Mouse (Mus musculus) retina, adult 2 months (tissue): ENCODE results near the gene Zar1l.
"Not testable (repeated sequence)": the region's sequence is repeated elsewhere in the genome, so short reads cannot be mapped to it uniquely, and the experiment has no call there.

ENCODE experiments used
- DNase-seq: peaks from one replicate; pipeline ENCODE4 v3.0.0-alpha.2; 2012; ENCODE audit warnings: low read depth, low spot score

Gene Zar1l

DNA sequence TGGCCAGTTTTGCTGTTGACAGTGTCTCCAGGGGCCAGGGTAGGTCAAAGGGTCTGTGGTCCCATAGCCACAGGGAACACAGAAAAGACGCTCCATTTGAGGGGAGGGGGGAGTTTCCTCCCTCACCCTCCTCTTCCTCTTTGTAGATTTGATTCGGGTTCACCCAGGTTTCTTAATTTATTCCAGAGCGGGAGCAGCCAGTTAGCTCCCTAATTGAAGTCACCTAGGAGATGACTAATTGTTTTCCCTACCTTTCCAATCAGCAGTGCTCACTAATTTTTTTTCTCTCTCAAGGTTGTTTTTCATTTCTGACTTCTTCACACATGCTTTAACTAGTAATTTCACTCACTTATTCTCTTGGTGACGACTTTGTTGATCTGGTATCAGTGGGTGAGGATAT is at the start of gene Zar1l:
TSS of gene Zar1l (minus strand) at position 101 of the 400 bp plus-strand sequence.
- DNase-seq = no peak

DNA sequence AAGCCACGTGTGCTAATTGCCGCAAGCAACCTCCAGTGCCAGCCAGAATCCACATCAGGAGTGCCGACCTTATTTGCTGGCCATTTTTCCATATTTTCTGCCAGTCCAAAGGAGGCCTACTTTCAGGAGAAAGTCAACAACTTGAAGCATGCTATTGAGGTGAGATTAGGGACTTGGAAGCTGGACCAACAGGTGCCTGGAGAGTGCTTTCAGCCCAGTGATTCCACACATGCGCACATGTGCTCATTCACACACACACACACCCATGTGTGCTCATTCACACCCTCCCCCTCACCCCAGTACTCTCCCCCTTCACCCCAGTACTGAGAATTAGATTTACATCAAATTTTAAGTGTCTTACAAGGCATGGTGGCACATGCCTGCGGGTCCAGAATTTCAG is 49.0 kb upstream of the Zar1l start:
- DNase-seq = no peak

DNA sequence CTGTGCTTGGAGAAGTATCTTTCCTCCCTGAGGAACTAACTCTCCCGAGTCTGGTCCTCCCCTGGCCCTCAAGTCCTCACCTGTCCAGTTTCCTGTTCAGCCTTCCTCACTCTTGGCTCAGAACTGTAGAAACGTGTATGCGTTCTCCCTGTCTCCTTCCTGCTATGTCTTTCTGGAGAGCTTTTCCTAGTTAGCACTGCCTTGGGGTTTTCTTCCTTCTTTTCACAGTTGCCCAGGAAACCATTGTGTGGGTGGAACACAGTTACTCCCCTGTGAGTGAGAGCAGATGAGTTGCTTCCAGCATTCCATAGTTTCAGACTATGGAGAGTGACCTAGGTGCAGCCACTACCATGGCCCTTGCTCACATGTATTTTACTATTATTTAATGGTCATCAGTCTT is 48.3 kb upstream of the Zar1l start:
- DNase-seq = no peak

GRCm38 (mm10) chr5:150564426-150564825 is 46.5 kb upstream of the Zar1l start:
- no peak for DNase-seq

DNA sequence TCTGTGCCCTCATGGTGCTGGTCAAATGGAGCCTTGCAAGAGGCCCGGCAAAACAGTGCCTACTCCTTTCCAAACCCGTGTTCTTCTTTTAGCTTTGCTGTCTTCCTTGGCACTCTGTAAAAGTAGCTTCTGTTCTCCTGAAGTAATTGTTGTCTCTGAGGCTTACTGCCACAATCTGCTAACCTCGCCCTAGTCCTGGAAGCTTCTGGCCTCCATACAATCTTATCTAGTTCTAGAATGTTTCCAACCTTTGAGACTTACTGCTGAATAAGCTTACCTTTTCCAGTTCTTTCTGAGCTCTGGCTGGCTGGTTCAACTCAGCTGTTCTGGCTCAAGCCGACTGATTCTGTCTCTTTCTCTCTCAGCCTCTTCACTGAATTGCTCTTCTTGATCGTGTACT is 43.8 kb upstream of the Zar1l start:
- no peak for DNase-seq

DNA sequence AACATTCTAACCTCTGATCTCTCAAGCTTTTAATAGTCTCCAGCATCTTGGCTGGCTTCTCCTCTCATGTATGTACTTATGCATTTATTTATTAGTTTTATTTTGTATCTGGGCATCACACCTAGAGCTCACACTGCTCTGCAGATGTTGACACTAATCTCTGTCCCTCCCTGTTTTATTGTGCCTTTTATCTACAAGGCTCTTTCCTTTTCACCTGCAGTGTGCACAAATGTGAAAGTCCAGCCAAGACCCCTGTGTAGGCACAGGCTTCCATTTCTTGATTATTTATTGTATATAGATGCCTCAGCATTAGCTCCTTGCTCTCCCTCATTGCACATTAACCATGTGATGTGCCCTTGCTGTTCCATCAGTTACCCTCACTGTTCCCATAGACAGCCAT is 43.4 kb upstream of the Zar1l start:
- DNase-seq = no peak

GRCm38 (mm10) chr5:150560851-150561250 is 42.9 kb upstream of the Zar1l start:
- DNase-seq = no peak

GRCm38 (mm10) chr5:150559519-150560103 is 41.6 kb upstream of the Zar1l start:
- DNase-seq = no peak

DNA sequence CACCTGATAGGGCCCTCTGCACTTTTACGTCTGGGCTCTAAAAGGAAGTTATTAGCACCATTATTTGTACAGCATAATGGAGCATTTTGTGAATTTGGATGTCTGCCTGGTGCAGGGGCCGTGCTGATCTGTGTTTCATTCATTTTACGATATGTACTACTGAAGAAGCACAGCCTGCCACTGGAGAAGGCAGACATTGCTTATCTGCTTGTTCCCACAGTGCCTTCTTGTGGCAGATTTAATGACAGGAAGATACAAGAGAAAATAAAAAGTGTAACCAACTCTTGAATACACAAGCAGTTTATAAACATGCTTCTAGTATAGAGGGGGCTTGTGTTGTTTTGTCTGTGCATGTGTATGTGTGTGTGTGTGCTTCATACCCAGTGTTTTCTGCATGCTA is 33.7 kb upstream of the Zar1l start:
- DNase-seq = no peak

- no peak for DNase-seq
Observed at GRCm38 (mm10) chr5:150543184-150543583, 25.2 kb upstream of the Zar1l start.

- no peak for DNase-seq
Observed at GRCm38 (mm10) chr5:150541302-150541701, 23.3 kb upstream of the Zar1l start.

GRCm38 (mm10) chr5:150525239-150525638 is 7.3 kb upstream of the Zar1l start:
- DNase-seq = no peak

GRCm38 (mm10) chr5:150522867-150523234 is 4.9 kb upstream of the Zar1l start:
- DNase-seq = no peak

- DNase-seq = peak; percentile 77
Observed at GRCm38 (mm10) chr5:150521937-150522866, 4.2 kb upstream of the Zar1l start, which contains the start of gene Brca2. TSS of gene Brca2 (plus strand) at chr5:150522630.

GRCm38 (mm10) chr5:150519551-150519950 is 1.6 kb upstream of the Zar1l start:
- DNase-seq = no peak

GRCm38 (mm10) chr5:150514027-150514426 is 3.9 kb downstream of the Zar1l start:
- DNase-seq = no peak

GRCm38 (mm10) chr5:150513264-150513663 is 4.7 kb downstream of the Zar1l start:
- DNase-seq = no peak

GRCm38 (mm10) chr5:150510451-150511225 is 7.3 kb downstream of the Zar1l start:
- DNase-seq = no peak

DNA sequence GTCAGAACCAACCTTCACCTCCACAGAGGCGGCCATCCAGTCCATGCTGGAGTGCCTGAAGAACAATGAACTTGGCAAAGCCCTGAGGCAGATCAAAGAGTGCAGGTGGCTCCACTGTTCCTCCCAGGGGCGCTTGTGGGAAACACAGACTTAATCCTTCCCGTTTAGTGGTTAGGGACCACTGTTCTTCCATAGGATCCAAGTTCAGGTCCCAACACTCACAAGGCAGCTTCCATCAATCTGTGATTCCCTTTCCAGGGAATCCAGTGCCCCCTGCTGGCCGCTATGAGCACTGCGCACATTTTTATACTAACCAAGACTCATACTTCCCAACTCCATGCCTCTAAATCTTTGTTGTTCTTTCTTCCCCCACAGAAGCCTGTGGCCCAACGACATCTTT is 22.2 kb downstream of the Zar1l start:
- DNase-seq = no peak

- not testable (repeated sequence) for DNase-seq
Observed at GRCm38 (mm10) chr5:150491573-150492173, 26.3 kb downstream of the Zar1l start.

DNA sequence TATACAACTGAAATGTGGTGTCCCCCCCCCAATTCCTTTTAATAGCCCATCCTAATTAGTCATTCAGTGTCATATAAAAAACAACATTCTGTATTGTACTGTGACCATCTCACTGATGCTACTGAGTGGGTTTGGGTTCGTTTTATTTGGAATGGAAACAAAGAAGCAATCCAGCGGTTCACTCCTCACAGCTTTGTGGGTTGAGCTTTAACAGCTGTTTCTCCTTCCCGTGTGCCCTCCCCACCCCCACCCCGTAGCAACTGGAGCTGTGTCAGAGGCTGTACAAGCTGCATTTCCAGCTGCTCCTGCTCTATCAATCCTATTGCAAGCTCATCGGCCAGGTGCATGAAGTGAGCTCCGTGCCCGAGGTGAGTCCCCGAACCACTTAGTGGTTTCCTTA is 27.1 kb downstream of the Zar1l start:
- no peak for DNase-seq

DNA sequence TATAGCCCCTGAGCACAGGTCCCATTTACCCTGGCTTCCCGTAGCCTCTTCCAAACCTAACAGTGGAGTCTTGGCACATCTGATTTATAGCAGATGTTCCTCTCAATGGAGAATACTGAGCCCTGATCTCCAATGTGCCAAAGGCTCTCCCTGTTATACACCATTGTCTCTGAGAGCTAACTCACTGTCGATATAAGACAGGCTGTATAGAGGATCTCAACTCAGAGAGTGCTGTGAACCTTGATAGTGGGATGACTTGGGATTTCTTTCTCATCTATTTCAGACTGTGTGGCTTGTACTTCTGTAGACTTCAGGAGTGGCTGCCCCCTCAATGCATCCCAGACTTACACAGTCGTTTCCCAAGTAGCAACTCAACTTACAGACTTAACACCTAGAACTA is 27.7 kb downstream of the Zar1l start:
- DNase-seq = no peak
